Mouse (Mus musculus) thymus, adult 2 months (tissue): ENCODE data around the gene Slc2a4.

Experiments
- CTCF ChIP-seq: fragments of 200-500 bp; IDR thresholded peaks from 2 replicates; pipeline ENCODE4 v1.5.1; 2012; ENCODE audit warnings: mild to moderate bottlenecking, control low read depth, low read length, moderate library complexity, borderline replicate concordance; ENCODE audit not compliant: control insufficient read depth, poor library complexity, insufficient read depth; ENCODE audit errors: extremely low read depth
- POLR2A ChIP-seq: fragments of 200-500 bp; IDR thresholded peaks from 2 replicates; pipeline ENCODE4 v1.6.1; 2012; ENCODE audit warnings: mild to moderate bottlenecking, low read length, control low read depth, moderate library complexity; ENCODE audit not compliant: control insufficient read depth, poor library complexity, insufficient read depth; ENCODE audit errors: extremely low read depth

- TF ChIP-seq POLR2A: no peak
- no peak for TF ChIP-seq CTCF
Measured at GRCm38 (mm10) chr11:69945216-69945615, 2.8 kb downstream of the Slc2a4 start.
